Mouse (Mus musculus) lung, postnatal 4 days (tissue): ENCODE data around the gene Hoxc10.

Experiments
- DNase-seq, 2 experiments: peaks; one replicate each; pipeline ENCODE4 v3.0.0; 2021

Gene Hoxc10

GRCm38 (mm10) chr15:103014166-103015008 lies 47.8 kb downstream of the Hoxc10 start:
- DNase-seq: no peak

DNA sequence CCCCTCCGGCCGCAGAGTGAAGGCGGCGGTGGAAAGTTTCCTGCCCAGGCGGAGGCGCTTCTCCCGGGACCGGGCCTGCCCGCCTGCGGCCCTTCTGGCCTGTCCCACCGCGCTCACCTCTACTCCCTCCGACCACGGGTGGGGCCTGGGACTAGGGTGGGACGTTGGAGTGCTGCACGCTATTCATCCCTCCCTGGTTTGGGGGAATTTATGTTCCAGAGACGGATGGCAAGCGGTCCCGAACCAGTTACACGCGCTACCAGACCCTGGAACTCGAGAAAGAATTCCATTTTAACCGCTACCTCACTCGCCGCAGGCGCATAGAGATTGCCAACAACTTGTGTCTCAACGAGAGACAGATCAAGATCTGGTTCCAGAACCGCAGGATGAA lies 48.4 kb downstream of the Hoxc10 start:
- DNase-seq: no peak

DNA sequence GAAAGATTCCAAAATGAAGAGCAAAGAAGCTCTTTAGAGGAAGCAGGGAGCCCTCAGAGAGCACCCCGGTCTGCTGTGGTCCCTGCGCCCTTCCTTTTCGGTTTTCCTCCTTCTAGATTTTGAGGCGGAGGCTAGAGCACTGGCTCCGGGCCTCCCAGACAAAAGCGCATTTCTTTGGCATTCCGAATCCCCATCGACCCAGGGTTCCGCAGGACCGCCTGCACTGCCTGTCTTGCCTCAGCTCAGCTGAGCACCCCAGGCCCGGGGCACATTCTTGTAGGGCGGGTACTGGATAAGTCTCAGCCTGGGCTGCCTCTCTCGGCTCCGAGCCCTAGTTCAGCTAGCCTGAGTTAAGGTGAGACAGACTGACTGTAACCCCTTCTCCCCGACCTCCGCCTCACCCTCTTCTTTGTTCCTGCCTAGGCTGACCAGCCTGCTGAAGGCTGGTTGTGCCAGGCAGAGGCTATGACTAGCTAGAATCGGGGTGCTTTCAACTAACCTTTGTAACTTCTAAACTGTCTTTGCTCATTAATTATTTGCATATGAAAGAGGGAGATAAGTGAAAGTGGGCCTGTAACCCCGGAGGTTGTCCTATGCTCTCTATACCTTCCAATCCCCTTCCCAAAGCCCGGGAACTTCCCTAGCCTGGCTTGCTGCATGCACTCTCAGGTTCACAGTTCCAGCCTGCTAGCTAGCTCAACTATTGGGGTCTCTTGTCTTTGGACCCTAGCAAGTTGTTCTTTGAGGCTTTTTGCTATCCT lies 49.0 kb downstream of the Hoxc10 start:
- DNase-seq: no peak

- DNase-seq: no peak
Observed at GRCm38 (mm10) chr15:103018636-103019035, 52.0 kb downstream of the Hoxc10 start, which contains the start of gene Hoxc4. Gene Hoxc4, plus strand, starts transcription at chr15:103018934.

DNA sequence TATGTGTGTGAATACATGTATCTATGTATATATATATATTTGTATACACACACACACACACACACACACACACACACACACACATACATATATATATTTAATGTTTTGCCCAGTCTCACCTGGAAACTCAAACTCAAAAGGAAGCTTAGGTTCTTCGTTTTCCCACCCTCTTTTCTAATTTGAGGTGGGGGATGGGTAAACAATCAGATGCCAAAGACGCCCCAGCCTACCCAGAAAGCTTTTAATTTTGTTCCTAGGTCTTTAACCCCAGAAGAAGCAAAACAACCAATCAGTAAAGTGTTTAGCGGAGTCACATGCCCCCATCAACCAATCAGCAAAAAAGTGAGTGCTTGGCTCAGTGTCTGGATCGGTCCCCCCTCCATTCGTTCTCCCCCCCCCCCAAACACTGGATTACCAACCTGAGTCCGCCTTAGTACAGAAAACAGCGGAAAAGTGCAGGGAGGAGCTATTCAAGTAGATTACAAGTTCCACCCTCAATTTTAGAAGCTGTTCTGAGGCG lies 54.4 kb downstream of the Hoxc10 start:
- no peak for DNase-seq
